Mouse (Mus musculus) bone marrow macrophage, adult 2 months (primary cell): ENCODE measurements around the gene Adarb2.

Experiments
- CTCF ChIP-seq: IDR thresholded peaks from 2 replicates; pipeline ENCODE4 v1.5.1; 2012; ENCODE audit warnings: low read depth, mild to moderate bottlenecking, low read length, moderate library complexity
- POLR2A ChIP-seq: IDR thresholded peaks from 2 replicates; pipeline ENCODE4 v1.6.1; 2012; ENCODE audit warnings: mild to moderate bottlenecking, low read depth, low read length, borderline replicate concordance

DNA sequence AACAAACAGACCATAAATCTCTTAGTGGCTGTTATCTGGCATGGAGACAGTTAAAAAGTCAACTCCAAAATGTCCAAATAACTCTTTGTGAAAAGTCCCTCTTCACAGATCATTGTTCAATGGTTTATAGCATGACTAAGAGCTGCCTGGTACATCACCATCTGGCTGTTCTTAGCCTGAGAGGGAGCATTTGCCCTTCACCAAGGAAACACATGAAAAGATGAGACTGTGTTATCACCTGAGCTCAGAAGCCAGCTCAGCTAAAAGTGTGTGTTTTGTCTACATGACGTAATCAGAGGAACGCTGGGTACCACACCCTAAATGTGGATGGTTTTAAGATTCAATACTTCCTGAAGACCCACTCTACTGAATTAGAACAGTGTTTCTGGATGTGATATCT is 403.0 kb downstream of the Adarb2 start:
- TF ChIP-seq CTCF (no peak), POLR2A (no peak)
